Mouse (Mus musculus): Measurements from ENCODE around the gene Sgf29. TPM values are rescaled to one million over a fixed set of nuclear protein-coding genes. Genes with fewer than 3 reads are reported as not detected.

Gene Sgf29
- total and polyA plus RNA-seq, 2 experiments from 2014 or later: 20.7 to 25.3 TPM

DNA sequence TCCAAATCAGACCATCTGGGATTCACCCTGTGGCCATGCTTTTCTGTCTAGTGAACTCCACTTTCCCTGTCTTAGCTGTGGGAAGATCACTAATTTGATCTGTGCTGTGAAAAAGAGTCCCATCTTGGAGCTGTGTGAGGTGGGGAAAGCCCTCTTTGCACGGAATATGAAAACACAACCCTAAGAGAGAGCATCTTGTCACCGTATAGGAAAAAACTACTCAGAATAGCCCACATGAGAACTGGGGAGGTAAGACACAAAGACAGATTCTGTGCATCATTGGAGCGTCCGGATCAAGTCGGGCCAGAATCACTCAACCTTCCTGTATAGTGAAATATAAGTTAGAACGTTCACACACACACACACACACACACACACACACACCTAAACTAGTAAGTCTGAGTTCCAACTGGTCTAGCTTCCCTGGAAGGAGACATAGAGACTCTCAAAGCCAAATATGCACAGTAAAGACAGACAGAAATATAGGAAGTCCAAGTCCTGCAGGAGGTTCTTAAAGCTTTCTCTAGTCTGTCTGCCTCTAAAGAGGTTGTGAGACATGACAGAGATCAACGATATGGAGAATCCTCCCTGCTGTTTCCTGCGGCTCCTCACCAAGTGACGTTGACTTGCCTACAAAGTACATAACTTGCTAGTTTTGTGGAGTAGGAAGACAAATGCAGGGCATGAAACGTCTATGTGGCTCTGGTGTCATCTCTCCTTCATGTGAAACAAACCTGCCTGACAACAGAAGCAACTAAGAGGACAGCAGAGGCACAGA, 59.3 kb downstream of the Sgf29 start:
- peaks cover 9% of the 10 kb centered on the region; the same call in 1 of the 2 replicates for H3K4me1 ChIP-seq (ENCODE audit: control insufficient read depth, insufficient read depth)
- H3K9ac ChIP-seq (replicated peaks; ENCODE audit: low read depth, low read length): no peak overlapping the region
- DNase-seq (ENCODE audit: low spot score): no peak
- H3K27ac ChIP-seq (ENCODE audit: low read depth): no peak overlapping the region
- WGBS: 77% methylated on average over 10 of the region's 10 CpGs
- H3K36me3 ChIP-seq (replicated peaks; ENCODE audit: control insufficient read depth, insufficient read depth, low read length): no peaks in the 10 kb centered on the region
- H3K27me3 ChIP-seq (ENCODE audit: control insufficient read depth, insufficient read depth, low read length): peaks cover 20% of the 10 kb centered on the region
- no peak for TF ChIP-seq EP300 (IDR thresholded peaks at IDR 0.05; ENCODE audit: low read depth)
- no peak for TF ChIP-seq CTCF (IDR thresholded peaks at IDR 0.05; ENCODE audit: low read depth)
- no peak overlapping the region for H3K4me3 ChIP-seq (ENCODE audit: low read depth, low read length)
- no peaks in the 10 kb centered on the region for H3K9me3 ChIP-seq (replicated peaks; ENCODE audit: control insufficient read depth, low read length)
- H3K4me2 ChIP-seq (ENCODE audit: low read depth, low read length): no peak overlapping the region
- no peak for ATAC-seq (ENCODE audit: insufficient read depth, low read depth)

DNA sequence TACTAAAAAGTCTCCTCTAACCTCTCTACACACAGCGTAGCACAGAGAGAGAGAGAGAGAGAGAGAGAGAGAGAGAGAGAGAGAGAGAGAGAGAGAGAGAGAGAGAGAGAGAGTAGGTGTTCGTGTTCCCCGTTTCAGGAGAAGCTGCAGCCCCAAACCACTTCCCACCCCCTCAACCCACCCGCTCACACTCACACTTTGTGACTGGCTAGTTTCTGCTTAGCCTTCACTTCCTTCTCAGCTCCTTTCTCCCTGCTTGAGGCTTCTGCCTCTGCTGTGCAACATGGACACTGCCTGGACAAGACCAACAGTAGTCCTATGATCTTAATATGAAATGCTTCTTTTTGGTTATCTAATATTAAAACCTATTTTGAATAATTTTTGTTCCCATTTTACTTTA, 61.2 kb downstream of the Sgf29 start:
- H3K9me3 ChIP-seq (replicated peaks; ENCODE audit: control insufficient read depth, low read length): no peaks in the 10 kb centered on the region
- no peak for DNase-seq (ENCODE audit: low spot score)
- H3K36me3 ChIP-seq (replicated peaks; ENCODE audit: control insufficient read depth, insufficient read depth, low read length): no peaks in the 10 kb centered on the region
- H3K9ac ChIP-seq (replicated peaks; ENCODE audit: low read depth, low read length): no peak overlapping the region
- peaks cover 2% of the 10 kb centered on the region; the same call in 1 of the 2 replicates for H3K27me3 ChIP-seq (ENCODE audit: control insufficient read depth, insufficient read depth, low read length)
- no peak for TF ChIP-seq EP300 (IDR thresholded peaks at IDR 0.05; ENCODE audit: low read depth)
- TF ChIP-seq CTCF (IDR thresholded peaks at IDR 0.05; ENCODE audit: low read depth): no peak
- WGBS: 55% methylated on average over 4 of the region's 4 CpGs
- H3K4me1 ChIP-seq (ENCODE audit: control insufficient read depth, insufficient read depth): no peaks in the 10 kb centered on the region
- ATAC-seq (ENCODE audit: insufficient read depth, low read depth): no peak
- H3K4me2 ChIP-seq (ENCODE audit: low read depth, low read length): no peak overlapping the region
- H3K27ac ChIP-seq (ENCODE audit: low read depth): no peak overlapping the region
- H3K4me3 ChIP-seq (ENCODE audit: low read depth, low read length): no peak overlapping the region

DNA sequence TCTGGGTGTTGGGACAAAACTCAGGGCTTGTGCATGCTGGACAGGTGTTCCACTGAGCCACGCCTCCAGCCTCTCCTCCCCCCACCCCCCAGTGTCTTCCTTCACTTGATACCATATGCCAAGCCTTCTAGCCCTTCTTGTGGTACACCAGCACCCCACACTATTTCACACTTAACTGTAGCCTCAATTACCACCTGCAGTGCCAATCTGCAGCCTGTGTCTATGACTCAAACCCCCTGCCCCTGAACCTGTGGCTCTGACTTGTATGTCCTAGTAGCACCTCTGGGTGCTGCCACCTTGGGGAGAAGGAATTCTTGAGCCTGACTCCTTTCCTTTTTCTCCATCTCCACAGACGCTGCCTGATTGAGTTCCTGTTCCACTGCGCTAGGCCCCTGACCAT, 62.8 kb downstream of the Sgf29 start:
- H3K9me3 ChIP-seq (replicated peaks; ENCODE audit: control insufficient read depth, low read length): no peaks in the 10 kb centered on the region
- ATAC-seq (ENCODE audit: insufficient read depth, low read depth) (no peak), DNase-seq (ENCODE audit: low spot score) (no peak)
- TF ChIP-seq EP300 (IDR thresholded peaks at IDR 0.05; ENCODE audit: low read depth) (no peak), CTCF (IDR thresholded peaks at IDR 0.05; ENCODE audit: low read depth) (no peak)
- no peak overlapping the region for H3K4me2 ChIP-seq (ENCODE audit: low read depth, low read length)
- no peaks in the 10 kb centered on the region; the same call in 1 of the 2 replicates for H3K27me3 ChIP-seq (ENCODE audit: control insufficient read depth, insufficient read depth, low read length)
- WGBS: 63% methylated on average over 3 of the region's 3 CpGs
- no peak overlapping the region for H3K4me3 ChIP-seq (ENCODE audit: low read depth, low read length)
- H3K36me3 ChIP-seq (replicated peaks; ENCODE audit: control insufficient read depth, insufficient read depth, low read length): no peaks in the 10 kb centered on the region
- no peak overlapping the region for H3K9ac ChIP-seq (replicated peaks; ENCODE audit: low read depth, low read length)
- no peaks in the 10 kb centered on the region for H3K4me1 ChIP-seq (ENCODE audit: control insufficient read depth, insufficient read depth)
- no peak overlapping the region for H3K27ac ChIP-seq (ENCODE audit: low read depth)

DNA sequence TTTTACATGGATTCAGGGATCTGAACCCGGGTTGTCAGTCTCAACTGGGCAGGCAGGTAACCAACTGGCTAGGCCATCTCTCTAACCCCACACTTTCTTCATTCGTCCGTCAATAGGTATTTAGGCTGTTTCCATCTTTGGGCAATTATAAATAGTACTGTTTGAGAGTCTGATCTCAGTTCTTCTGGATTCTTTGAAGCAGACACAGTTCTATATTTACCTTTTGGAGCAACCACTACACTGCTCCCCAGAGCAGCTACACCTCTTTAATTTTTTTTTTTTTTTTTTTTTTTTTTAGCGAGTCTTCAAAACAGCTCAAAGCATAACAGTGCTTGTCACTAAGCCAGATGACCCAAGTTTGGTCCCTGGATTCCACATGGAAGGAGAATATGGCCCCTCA, 66.6 kb downstream of the Sgf29 start:
- no peak overlapping the region for H3K4me3 ChIP-seq (ENCODE audit: low read depth, low read length)
- no peak overlapping the region for H3K9ac ChIP-seq (replicated peaks; ENCODE audit: low read depth, low read length)
- DNase-seq (ENCODE audit: low spot score) (no peak), ATAC-seq (ENCODE audit: insufficient read depth, low read depth) (no peak)
- H3K4me1 ChIP-seq (ENCODE audit: control insufficient read depth, insufficient read depth): no peaks in the 10 kb centered on the region
- 65% methylated on average over 4 of the region's 4 CpGs for WGBS
- no peaks in the 10 kb centered on the region for H3K36me3 ChIP-seq (replicated peaks; ENCODE audit: control insufficient read depth, insufficient read depth, low read length)
- TF ChIP-seq EP300 (IDR thresholded peaks at IDR 0.05; ENCODE audit: low read depth): no peak
- no peak for TF ChIP-seq CTCF (IDR thresholded peaks at IDR 0.05; ENCODE audit: low read depth)
- no peaks in the 10 kb centered on the region for H3K27me3 ChIP-seq (ENCODE audit: control insufficient read depth, insufficient read depth, low read length)
- H3K9me3 ChIP-seq (replicated peaks; ENCODE audit: control insufficient read depth, low read length): no peaks in the 10 kb centered on the region
- no peak overlapping the region for H3K4me2 ChIP-seq (ENCODE audit: low read depth, low read length)
- no peak overlapping the region for H3K27ac ChIP-seq (ENCODE audit: low read depth)

DNA sequence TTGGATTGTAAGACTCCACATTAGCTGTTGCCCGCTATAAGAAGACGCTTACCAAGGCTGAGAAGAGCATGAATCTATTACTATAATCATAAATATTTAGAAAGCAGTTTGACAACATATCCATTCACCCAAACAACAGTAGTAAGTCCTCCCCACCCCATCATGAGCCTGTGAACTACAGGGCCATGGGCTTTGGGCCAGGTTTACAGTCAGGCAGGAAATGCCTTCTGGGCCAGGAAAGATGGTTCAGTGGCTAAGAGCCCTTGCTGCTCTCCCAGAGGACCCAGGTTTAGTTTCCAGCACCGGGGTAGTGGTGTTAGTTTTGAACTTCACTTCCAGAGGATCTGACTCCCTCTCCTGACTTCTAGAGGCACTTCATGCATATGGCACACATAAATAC, 68.5 kb downstream of the Sgf29 start:
- Histone ChIP-seq H3K27ac (ENCODE audit: low read depth) (no peak overlapping the region), H3K9ac (replicated peaks; ENCODE audit: low read depth, low read length) (no peak overlapping the region), H3K36me3 (replicated peaks; ENCODE audit: control insufficient read depth, insufficient read depth, low read length) (no peaks in the 10 kb centered on the region), H3K4me2 (ENCODE audit: low read depth, low read length) (no peak overlapping the region), H3K9me3 (replicated peaks; ENCODE audit: control insufficient read depth, low read length) (no peaks in the 10 kb centered on the region), H3K4me3 (ENCODE audit: low read depth, low read length) (no peak overlapping the region), H3K4me1 (ENCODE audit: control insufficient read depth, insufficient read depth) (no peaks in the 10 kb centered on the region), H3K27me3 (ENCODE audit: control insufficient read depth, insufficient read depth, low read length) (no peaks in the 10 kb centered on the region)
- WGBS: 87% methylated on average over 3 of the region's 3 CpGs
- TF ChIP-seq EP300 (IDR thresholded peaks at IDR 0.05; ENCODE audit: low read depth) (no peak), CTCF (IDR thresholded peaks at IDR 0.05; ENCODE audit: low read depth) (no peak)
- ATAC-seq (ENCODE audit: insufficient read depth, low read depth) (no peak), DNase-seq (ENCODE audit: low spot score) (no peak)
